Mouse (Mus musculus) kidney, postnatal 0 days (tissue): ENCODE data around the gene B4gat1. TPM values are rescaled to one million over a fixed set of nuclear protein-coding genes. Genes with fewer than 3 reads are reported as not detected.
"Not testable (repeated sequence)": the region's sequence is repeated elsewhere in the genome, so short reads cannot be mapped to it uniquely, and the experiment has no call there.

Experiments
- ATAC-seq: fragments of 200-750 bp; cut with Nextera tagmentation; replicated peaks from 2 replicates; pipeline ENCODE4 v1.8.0; 2017; ENCODE audit warnings: low read depth, moderate number of reproducible peaks, moderate TSS enrichment, moderate library complexity; ENCODE audit not compliant: low FRiP score
- DNase-seq: peaks from one replicate; pipeline ENCODE4 v3.0.0-alpha.2; 2016; ENCODE audit warnings: low spot score
- H3K27ac ChIP-seq: fragments of 300-500 bp; sonication (generic); 2 replicates; pipeline ENCODE4 v1.5.1; 2014; ENCODE audit warnings: mild to moderate bottlenecking
- H3K27me3 ChIP-seq: fragments of 300-500 bp; sonication (generic); 2 replicates; pipeline ENCODE4 v1.6.1; 2014; ENCODE audit warnings: low read length, mixed read lengths; ENCODE audit not compliant: insufficient read depth
- H3K36me3 ChIP-seq: fragments of 300-500 bp; sonication (generic); 2 replicates; pipeline ENCODE4 v1.6.1; 2014; ENCODE audit warnings: low read length, mixed read lengths; ENCODE audit not compliant: insufficient read depth
- H3K4me1 ChIP-seq: fragments of 300-500 bp; sonication (generic); replicated peaks from 2 replicates; pipeline ENCODE4 v1.6.1; 2014; ENCODE audit warnings: antibody characterized with exemption, low read length, mixed read lengths; ENCODE audit not compliant: insufficient read depth
- H3K4me2 ChIP-seq: fragments of 300-500 bp; sonication (generic); 2 replicates; pipeline ENCODE4 v1.6.1; 2014; ENCODE audit warnings: mild to moderate bottlenecking, low read length, moderate library complexity, mixed read lengths
- H3K4me3 ChIP-seq: fragments of 300-500 bp; sonication (generic); replicated peaks from 2 replicates; pipeline ENCODE4 v1.5.1; 2014; ENCODE audit warnings: low read depth, low read length
- H3K9ac ChIP-seq: fragments of 300-500 bp; sonication (generic); 2 replicates; pipeline ENCODE4 v1.6.1; 2014; ENCODE audit warnings: low read depth, low read length
- H3K9me3 ChIP-seq: fragments of 300-500 bp; sonication (generic); replicated peaks from 2 replicates; pipeline ENCODE4 v1.6.1; 2016; ENCODE audit warnings: low read length, inconsistent platforms, mixed read lengths
- CTCF ChIP-seq: IDR thresholded peaks from 2 replicates; pipeline ENCODE4 v1.5.1; 2016; ENCODE audit warnings: antibody characterized with exemption, low read depth, mild to moderate bottlenecking, moderate library complexity
- WGBS: fragments of 180-500 bp; shearing (Covaris S2); extraction: QIAGEN DNeasy Blood & Tissue Kit; methylation state at CpG from one replicate; pipeline ENCODE4 v1.1.7; 2014; 5-methylcytosine and 5-hydroxymethylcytosine counted together
- polyA plus RNA-seq: library from polyadenylated mRNA; unstranded; fragments of >200 nt; fragmentation: Nextera tagmentation; extraction: Ambion mirVana; gene quantifications from 2 replicates; pipeline ENCODE4 v1.2.1, GENCODE M21; 2015

Gene B4gat1
- polyA plus RNA-seq, 1 experiment from 2014 or later: 57.1 TPM

- Histone ChIP-seq H3K9me3 (no peaks in the 10 kb centered on the region), H3K4me3 (no peak overlapping the region), H3K27ac (no peak overlapping the region), H3K36me3 (no peaks in the 10 kb centered on the region), H3K4me2 (no peak overlapping the region), H3K9ac (no peak overlapping the region), H3K27me3 (peaks cover 20% of the 10 kb centered on the region), H3K4me1 (no peaks in the 10 kb centered on the region)
- WGBS: 2% methylated on average over 9 of the region's 9 CpGs
- DNase-seq: peak; percentile 31
- no peak for TF ChIP-seq CTCF
- no peak for ATAC-seq
These were observed 45.7 kb upstream of the B4gat1 start for GRCm38 (mm10) chr19:4992904-4993303.

- Histone ChIP-seq H3K27ac (no peak overlapping the region), H3K9ac (no peak overlapping the region), H3K36me3 (no peaks in the 10 kb centered on the region), H3K4me2 (no peak overlapping the region), H3K4me3 (no peak overlapping the region), H3K9me3 (no peaks in the 10 kb centered on the region), H3K4me1 (no peaks in the 10 kb centered on the region), H3K27me3 (peaks cover 20% of the 10 kb centered on the region)
- TF ChIP-seq CTCF: no peak
- no peak for ATAC-seq
- 63% methylated on average over 5 of the region's 5 CpGs for WGBS
- DNase-seq: no peak
These were observed 44.6 kb upstream of the B4gat1 start for GRCm38 (mm10) chr19:4994043-4994442.

GRCm38 (mm10) chr19:4999445-5000140 lies 39.0 kb upstream of the B4gat1 start:
- 63% methylated on average over 6 of the region's 6 CpGs for WGBS
- ATAC-seq (no peak), DNase-seq (no peak)
- H3K9me3 ChIP-seq: no peaks in the 10 kb centered on the region
- H3K9ac ChIP-seq: no peak overlapping the region
- H3K4me3 ChIP-seq: no peak overlapping the region
- H3K27ac ChIP-seq: no peak overlapping the region
- H3K36me3 ChIP-seq: no peaks in the 10 kb centered on the region
- no peak overlapping the region for H3K4me2 ChIP-seq
- H3K27me3 ChIP-seq: no peaks in the 10 kb centered on the region
- H3K4me1 ChIP-seq: no peaks in the 10 kb centered on the region
- TF ChIP-seq CTCF: no peak

- ATAC-seq (peak; percentile 72; the same call in 1 of the 2 replicates), DNase-seq (peak; percentile 87)
- Histone ChIP-seq H3K4me1 (no peaks in the 10 kb centered on the region), H3K27ac (no peak overlapping the region), H3K4me3 (no peak overlapping the region), H3K27me3 (no peaks in the 10 kb centered on the region), H3K4me2 (peak overlapping the region; percentile 35), H3K36me3 (no peaks in the 10 kb centered on the region), H3K9me3 (no peaks in the 10 kb centered on the region), H3K9ac (no peak overlapping the region)
- under 1% methylated on average over 39 of the region's 39 CpGs for WGBS
- peak; percentile 91 for TF ChIP-seq CTCF
These were observed 36.8 kb upstream of the B4gat1 start for GRCm38 (mm10) chr19:5001666-5002406.

- H3K4me3 ChIP-seq, ATAC-seq, H3K27me3 ChIP-seq, H3K9me3 ChIP-seq, H3K36me3 ChIP-seq, DNase-seq, H3K4me2 ChIP-seq, H3K9ac ChIP-seq, H3K27ac ChIP-seq, H3K4me1 ChIP-seq: not testable (repeated sequence)
- 47% methylated on average over 2 of the region's 2 CpGs for WGBS
- peak; percentile 38; the same call in 1 of the 2 replicates for TF ChIP-seq CTCF
These were observed 35.0 kb upstream of the B4gat1 start for GRCm38 (mm10) chr19:5003644-5004043.

GRCm38 (mm10) chr19:5004925-5005324 lies 33.7 kb upstream of the B4gat1 start:
- Histone ChIP-seq H3K4me1 (no peaks in the 10 kb centered on the region), H3K27ac (no peak overlapping the region), H3K9me3 (no peaks in the 10 kb centered on the region), H3K4me2 (no peak overlapping the region), H3K4me3 (no peak overlapping the region), H3K36me3 (no peaks in the 10 kb centered on the region), H3K27me3 (no peaks in the 10 kb centered on the region), H3K9ac (no peak overlapping the region)
- no peak for DNase-seq
- WGBS: 63% methylated on average over 4 of the region's 4 CpGs
- no peak for TF ChIP-seq CTCF
- no peak for ATAC-seq
